Mouse (Mus musculus): Measurements from ENCODE around the gene Ccdc157.

DNA sequence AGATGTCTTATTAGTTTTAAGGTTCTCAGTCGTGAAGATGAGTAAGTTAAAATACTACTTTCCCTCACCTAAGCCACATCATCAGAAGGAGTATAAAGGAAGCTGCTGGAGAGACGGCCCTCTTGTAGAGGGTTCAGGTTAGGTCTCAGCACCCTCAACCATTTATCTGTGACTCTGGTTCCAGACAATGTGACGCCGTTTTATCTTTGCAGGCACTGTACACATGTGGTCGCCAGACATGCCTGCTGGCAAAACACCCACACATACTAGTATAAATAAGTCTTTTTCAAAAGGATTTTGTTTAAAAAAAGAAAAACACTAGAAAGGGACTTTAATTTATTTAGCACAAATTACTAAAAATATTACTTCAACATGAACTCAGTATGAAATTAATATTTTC, 4.5 kb downstream of the Ccdc157 start:
- no peak for TF ChIP-seq CTCF (IDR thresholded peaks at IDR 0.05)
- TF ChIP-seq EP300 (IDR thresholded peaks at IDR 0.05), result no peak
